Mouse (Mus musculus) megakaryocyte, embryonic 14.5 days (primary cell): ENCODE data around the gene Prkch.

Experiments
- FLI1 ChIP-seq: IDR thresholded peaks from 2 replicates; pipeline ENCODE4 v1.6.1; 2012; ENCODE audit warnings: low read length, inconsistent platforms, mixed read lengths
- GATA1 ChIP-seq: IDR thresholded peaks from 3 replicates; pipeline ENCODE4 v1.6.1; 2012; ENCODE audit warnings: mixed read lengths, low read length, inconsistent platforms, borderline replicate concordance

DNA sequence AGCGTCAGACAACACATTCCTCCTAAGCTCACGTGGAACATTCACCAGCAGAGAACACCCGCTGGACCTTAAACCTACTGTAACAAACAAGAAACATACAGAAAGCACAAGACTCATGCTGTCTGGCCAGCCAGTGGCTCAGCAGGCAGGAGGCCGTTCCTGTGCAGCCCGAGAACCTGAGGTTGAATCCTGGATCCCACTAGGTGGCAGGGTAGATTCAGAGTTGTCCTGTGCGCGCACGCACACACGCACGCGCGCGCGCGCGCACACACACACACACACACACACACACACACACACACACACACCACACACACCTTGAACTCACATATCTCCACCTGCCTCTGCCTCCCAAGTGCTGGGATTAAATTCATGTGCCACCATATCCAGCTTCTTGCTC, 110.5 kb downstream of the Prkch start:
- TF ChIP-seq GATA1 (no peak), FLI1 (no peak)
